Mouse (Mus musculus) heart, embryonic 13.5 days (tissue): ENCODE measurements around the gene Lsm6. TPM values are rescaled to one million over a fixed set of nuclear protein-coding genes. Genes with fewer than 3 reads are reported as not detected.

Experiments
- polyA plus RNA-seq: library from polyadenylated mRNA; unstranded; fragments of >200 nt; fragmentation: Nextera tagmentation; extraction: Ambion mirVana; gene quantifications from 2 replicates; pipeline ENCODE4 v1.2.1, GENCODE M21; 2015

The Lsm6 gene
- polyA plus RNA-seq, 1 experiment from 2014 or later = 161 TPM

Other genes starting within 250 kb of the Lsm6 start
- 7.4 and 7.6 TPM in 2 replicates for gene Zfp827, start 207.3 kb upstream of the Lsm6 start, polyA plus RNA-seq